Mouse (Mus musculus) left cerebral cortex, adult 9 months (tissue): ENCODE measurements around the gene Prdm5.

Experiments
- DNase-seq, 2 experiments: peaks; one replicate each; pipeline ENCODE4 v3.0.0; 2022; ENCODE audit warnings: low spot score in 2 of 2

Prdm5 gene

GRCm38 (mm10) chr6:65831443-65831842 is 52.7 kb downstream of the Prdm5 start:
- DNase-seq: no peak

GRCm38 (mm10) chr6:65834013-65834412 is 55.2 kb downstream of the Prdm5 start:
- DNase-seq: no peak

GRCm38 (mm10) chr6:65842579-65842978 is 63.8 kb downstream of the Prdm5 start:
- no peak for DNase-seq

- no peak for DNase-seq
Observed at GRCm38 (mm10) chr6:65849127-65849526, 70.3 kb downstream of the Prdm5 start.

- no peak for DNase-seq
Observed at GRCm38 (mm10) chr6:65849687-65850086, 70.9 kb downstream of the Prdm5 start.

GRCm38 (mm10) chr6:65850221-65850620 is 71.4 kb downstream of the Prdm5 start:
- no peak for DNase-seq

- no peak for DNase-seq
Observed at GRCm38 (mm10) chr6:65854020-65854419, 75.2 kb downstream of the Prdm5 start.

- DNase-seq: no peak
Observed at GRCm38 (mm10) chr6:65854585-65854984, 75.8 kb downstream of the Prdm5 start.

- DNase-seq: no peak
Observed at GRCm38 (mm10) chr6:65860609-65861008, 81.8 kb downstream of the Prdm5 start.

GRCm38 (mm10) chr6:65862836-65863235 is 84.0 kb downstream of the Prdm5 start:
- no peak for DNase-seq

GRCm38 (mm10) chr6:65864233-65864632 is 85.4 kb downstream of the Prdm5 start:
- no peak for DNase-seq

GRCm38 (mm10) chr6:65864919-65865318 is 86.1 kb downstream of the Prdm5 start:
- no peak for DNase-seq

GRCm38 (mm10) chr6:65865861-65866260 is 87.1 kb downstream of the Prdm5 start:
- no peak for DNase-seq

GRCm38 (mm10) chr6:65871754-65872278 is 93.0 kb downstream of the Prdm5 start:
- no peak for DNase-seq

GRCm38 (mm10) chr6:65878300-65878699 is 99.5 kb downstream of the Prdm5 start:
- no peak for DNase-seq

- DNase-seq: no peak
Observed at GRCm38 (mm10) chr6:65888835-65889234, 110.0 kb downstream of the Prdm5 start.

- DNase-seq: no peak
Observed at GRCm38 (mm10) chr6:65892045-65892660, 113.4 kb downstream of the Prdm5 start.

GRCm38 (mm10) chr6:65906657-65907182 is 127.9 kb downstream of the Prdm5 start:
- no peak for DNase-seq

GRCm38 (mm10) chr6:65915421-65915820 is 136.6 kb downstream of the Prdm5 start:
- no peak for DNase-seq

GRCm38 (mm10) chr6:65921703-65922102 is 142.9 kb downstream of the Prdm5 start:
- DNase-seq: no peak

GRCm38 (mm10) chr6:65923501-65924084 is 144.8 kb downstream of the Prdm5 start:
- DNase-seq: no peak

GRCm38 (mm10) chr6:65925737-65926333 is 147.0 kb downstream of the Prdm5 start:
- no peak for DNase-seq

- DNase-seq: no peak
Observed at GRCm38 (mm10) chr6:65930523-65930922, 151.7 kb downstream of the Prdm5 start.
